Mouse (Mus musculus) limb, embryonic 14.5 days (tissue): Measurements from ENCODE around the gene Spry1. TPM values are rescaled to one million over a fixed set of nuclear protein-coding genes. Genes with fewer than 3 reads are reported as not detected.

Experiments used
- ATAC-seq: fragments of 200-750 bp; cut with Nextera tagmentation; 2 replicates; pipeline ENCODE4 v1.8.0; 2017; ENCODE audit warnings: low read depth, moderate number of reproducible peaks, moderate TSS enrichment; ENCODE audit not compliant: low FRiP score
- DNase-seq: peaks from one replicate; pipeline ENCODE4 v3.0.0-alpha.2; 2015; ENCODE audit warnings: low spot score
- H3K27ac ChIP-seq: fragments of 300-500 bp; sonication (generic); replicated peaks from 2 replicates; pipeline ENCODE4 v1.5.1; 2014; ENCODE audit warnings: low read depth, mild to moderate bottlenecking, low read length, moderate library complexity, mixed read lengths
- H3K27me3 ChIP-seq: fragments of 300-500 bp; sonication (generic); 2 replicates; pipeline ENCODE4 v1.6.1; 2014; ENCODE audit warnings: low read length, mixed read lengths; ENCODE audit not compliant: control insufficient read depth, insufficient read depth
- H3K36me3 ChIP-seq: fragments of 300-500 bp; sonication (generic); 2 replicates; pipeline ENCODE4 v1.6.1; 2014; ENCODE audit warnings: mild to moderate bottlenecking, low read length, moderate library complexity, mixed read lengths; ENCODE audit not compliant: control insufficient read depth, insufficient read depth
- H3K4me1 ChIP-seq: fragments of 300-500 bp; sonication (generic); 2 replicates; pipeline ENCODE4 v1.6.1; 2014; ENCODE audit warnings: antibody characterized with exemption, low read length, mixed read lengths; ENCODE audit not compliant: control insufficient read depth, insufficient read depth
- H3K4me2 ChIP-seq: fragments of 300-500 bp; sonication (generic); replicated peaks from 2 replicates; pipeline ENCODE4 v1.6.1; 2014; ENCODE audit warnings: low read depth, mild to moderate bottlenecking, low read length, moderate library complexity; ENCODE audit not compliant: severe bottlenecking
- H3K4me3 ChIP-seq: fragments of 300-500 bp; sonication (generic); replicated peaks from 2 replicates; pipeline ENCODE4 v1.5.1; 2014; ENCODE audit warnings: low read length
- H3K9ac ChIP-seq: fragments of 300-500 bp; sonication (generic); 2 replicates; pipeline ENCODE4 v1.6.1; 2014; ENCODE audit warnings: mild to moderate bottlenecking, low read depth, low read length, moderate library complexity; ENCODE audit not compliant: severe bottlenecking
- H3K9me3 ChIP-seq: fragments of 300-500 bp; sonication (generic); 2 replicates; pipeline ENCODE4 v1.6.1; 2016; ENCODE audit warnings: low read length; ENCODE audit not compliant: control insufficient read depth
- POLR2A ChIP-seq: fragments of 200-500 bp; IDR thresholded peaks from 2 replicates; pipeline ENCODE4 v1.8.0; 2012; ENCODE audit warnings: inconsistent platforms, mild to moderate bottlenecking, moderate library complexity, borderline replicate concordance; ENCODE audit not compliant: insufficient read depth, insufficient read length; ENCODE audit errors: extremely low read depth
- WGBS: fragments of 180-500 bp; shearing (Covaris S2); extraction: QIAGEN DNeasy Blood & Tissue Kit; methylation state at CpG from one replicate; pipeline ENCODE4 v1.1.7; 2014; 5-methylcytosine and 5-hydroxymethylcytosine counted together
- polyA plus RNA-seq, 2 experiments: library from polyadenylated mRNA; depleted of rRNA in 1 of 2; stranded (reverse) in 1 of 2; unstranded in 1 of 2; fragments of >200 nt; fragmentation: Nextera tagmentation in 1 of 2; extraction: Ambion mirVana in 1 of 2; gene quantifications; 2 replicates each; pipeline versions ENCODE4 v1.2.1 to v1.2.3; 2012 to 2014

Gene Spry1
- polyA plus RNA-seq, 2 experiments: 23.6 to 57.1 TPM

GRCm38 (mm10) chr3:37610670-37611069 lies 29.1 kb upstream of the Spry1 start:
- Histone ChIP-seq H3K9ac (no peak overlapping the region), H3K4me3 (no peak overlapping the region), H3K27me3 (no peaks in the 10 kb centered on the region), H3K9me3 (no peaks in the 10 kb centered on the region), H3K4me2 (no peak overlapping the region), H3K4me1 (no peaks in the 10 kb centered on the region; the same call in 1 of the 2 replicates), H3K36me3 (no peaks in the 10 kb centered on the region), H3K27ac (no peak overlapping the region)
- TF ChIP-seq POLR2A: no peak
- no peak for ATAC-seq
- DNase-seq: no peak
- 85% methylated on average over 2 of the region's 2 CpGs for WGBS

DNA sequence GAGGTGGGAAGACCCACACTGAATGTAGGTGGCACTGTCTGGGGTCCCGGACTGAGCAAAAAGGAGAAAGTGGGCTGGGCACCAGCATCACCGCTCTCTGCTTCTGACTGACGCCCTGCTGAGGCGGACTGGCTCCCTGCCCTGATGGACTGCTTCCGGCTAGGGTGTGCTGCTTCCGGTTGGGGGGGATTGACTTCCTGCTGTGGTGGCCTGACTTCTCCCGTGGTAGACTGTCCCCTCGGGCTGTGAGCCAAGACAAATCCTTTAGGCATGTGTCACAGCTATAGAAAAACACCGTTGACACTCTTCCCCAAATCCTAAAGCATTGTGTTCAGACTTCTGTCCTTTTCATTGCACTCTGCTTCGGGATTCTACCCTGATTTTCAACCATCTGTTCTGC lies 26.0 kb upstream of the Spry1 start:
- WGBS: 60% methylated on average over 10 of the region's 10 CpGs
- Histone ChIP-seq H3K36me3 (no peaks in the 10 kb centered on the region), H3K9me3 (no peaks in the 10 kb centered on the region), H3K4me3 (no peak overlapping the region), H3K4me1 (peaks cover 5% of the 10 kb centered on the region; the same call in 1 of the 2 replicates), H3K27ac (no peak overlapping the region), H3K4me2 (no peak overlapping the region), H3K9ac (no peak overlapping the region), H3K27me3 (no peaks in the 10 kb centered on the region)
- no peak for TF ChIP-seq POLR2A
- ATAC-seq (no peak), DNase-seq (peak; percentile 28)

GRCm38 (mm10) chr3:37614878-37615650 lies 24.7 kb upstream of the Spry1 start:
- no peak for DNase-seq
- no peaks in the 10 kb centered on the region for H3K36me3 ChIP-seq
- no peak for TF ChIP-seq POLR2A
- H3K27ac ChIP-seq: no peak overlapping the region
- H3K4me1 ChIP-seq: peaks cover 5% of the 10 kb centered on the region; the same call in 1 of the 2 replicates
- H3K9me3 ChIP-seq: no peaks in the 10 kb centered on the region
- H3K9ac ChIP-seq: no peak overlapping the region
- WGBS: 79% methylated on average over 10 of the region's 10 CpGs
- no peaks in the 10 kb centered on the region for H3K27me3 ChIP-seq
- no peak for ATAC-seq
- no peak overlapping the region for H3K4me2 ChIP-seq
- H3K4me3 ChIP-seq: no peak overlapping the region

DNA sequence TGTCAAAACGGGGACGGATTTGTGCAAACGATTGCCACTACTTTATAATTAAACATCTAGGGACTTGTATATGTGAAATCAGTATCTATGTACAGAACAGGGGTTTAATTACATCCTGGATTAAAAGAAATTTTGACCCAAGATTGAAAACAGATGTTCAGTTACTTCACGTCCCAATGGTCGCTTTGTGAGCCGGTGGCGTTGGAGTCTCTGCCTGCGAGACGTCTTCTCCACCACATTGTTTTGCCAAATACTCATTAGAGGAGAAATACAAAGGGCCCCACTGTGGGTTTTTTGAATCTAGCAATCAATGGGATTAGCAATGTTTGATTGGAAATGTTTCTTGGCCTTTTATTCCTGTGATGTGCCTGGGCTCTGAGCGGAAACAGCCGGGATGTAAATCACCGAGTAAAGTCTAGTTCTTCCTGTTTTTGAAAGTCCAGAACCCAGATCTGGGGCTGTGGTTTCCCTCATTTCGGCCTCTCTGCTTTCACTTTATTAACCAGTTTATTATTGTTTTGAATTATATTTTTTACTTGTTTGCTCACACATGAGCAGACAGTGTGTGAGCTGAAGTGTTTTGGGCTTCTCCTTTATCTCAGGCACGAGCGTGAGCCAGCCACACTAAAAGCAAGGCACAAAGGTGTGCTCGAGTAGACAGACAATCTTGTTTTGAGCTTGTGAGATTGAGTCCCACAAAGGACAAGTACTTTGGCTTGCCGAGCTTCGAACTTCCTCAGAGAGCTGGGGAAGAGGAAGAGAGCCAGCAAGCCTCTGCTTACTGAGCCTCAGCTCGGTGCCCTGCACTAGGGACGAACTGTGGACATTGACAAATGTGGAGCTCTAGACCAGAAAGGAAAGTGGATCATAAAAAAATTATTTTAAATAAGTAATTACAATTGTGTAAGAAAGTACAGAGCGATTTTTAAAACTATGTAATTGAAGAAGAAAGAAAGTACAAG lies 22.9 kb upstream of the Spry1 start:
- no peak for TF ChIP-seq POLR2A
- WGBS: 42% methylated on average over 21 of the region's 21 CpGs
- Histone ChIP-seq H3K9ac (no peak overlapping the region), H3K4me1 (peaks cover 5% of the 10 kb centered on the region; the same call in 1 of the 2 replicates), H3K27me3 (no peaks in the 10 kb centered on the region), H3K27ac (no peak overlapping the region), H3K9me3 (no peaks in the 10 kb centered on the region), H3K4me2 (no peak overlapping the region), H3K36me3 (no peaks in the 10 kb centered on the region), H3K4me3 (no peak overlapping the region)
- no peak for DNase-seq
- ATAC-seq: no peak

DNA sequence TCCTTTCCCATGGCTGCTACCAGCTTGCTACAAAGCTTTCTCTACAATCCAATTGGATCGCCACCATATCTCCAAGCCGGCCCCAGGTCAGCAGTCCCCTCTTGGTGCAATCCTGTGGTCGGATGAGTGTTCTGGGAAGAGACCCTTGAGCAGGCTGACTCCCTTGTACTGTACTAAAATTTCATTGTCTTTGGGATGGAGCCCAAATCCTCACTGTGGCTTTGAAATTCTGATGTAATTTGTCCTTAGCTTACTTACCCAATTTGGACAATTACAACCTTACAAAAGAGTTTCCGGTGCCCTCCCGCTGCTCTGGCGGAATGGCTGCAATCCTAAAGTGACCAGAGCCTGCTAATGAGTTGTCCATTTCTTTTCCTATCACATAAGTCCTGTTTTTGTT lies 7.5 kb upstream of the Spry1 start:
- TF ChIP-seq POLR2A: no peak
- no peak for DNase-seq
- no peak overlapping the region for H3K4me3 ChIP-seq
- 87% methylated on average over 6 of the region's 6 CpGs for WGBS
- H3K27me3 ChIP-seq: no peaks in the 10 kb centered on the region
- H3K4me1 ChIP-seq: no peaks in the 10 kb centered on the region
- no peak overlapping the region for H3K4me2 ChIP-seq
- H3K9ac ChIP-seq: no peak overlapping the region
- no peak for ATAC-seq
- no peak overlapping the region for H3K27ac ChIP-seq
- H3K36me3 ChIP-seq: no peaks in the 10 kb centered on the region
- H3K9me3 ChIP-seq: no peaks in the 10 kb centered on the region
